Mouse (Mus musculus) T-helper 1 cell (primary cell): ENCODE data around the gene Mgmt.

ENCODE experiments used
- in situ Hi-C: fragments of 300-600 bp; cut with MboI, MseI; formaldehyde crosslinking; loops from one replicate; pipeline ENCODE4 v1.15.1; 2025; ENCODE audit warnings: high pct_unique_total_duplicates

Mgmt gene

GRCm38 (mm10) chr7:137001215-137001614 is 106.8 kb downstream of the Mgmt start:
- in situ Hi-C loops, result no loop called here

- in situ Hi-C loops, result no loop called here
Measured at GRCm38 (mm10) chr7:137001783-137002182, 107.4 kb downstream of the Mgmt start.

- in situ Hi-C loops, result no loop called here
Measured at GRCm38 (mm10) chr7:137002431-137002830, 108.0 kb downstream of the Mgmt start.

GRCm38 (mm10) chr7:137005293-137005692 is 110.9 kb downstream of the Mgmt start:
- in situ Hi-C loops, result no loop called here

- in situ Hi-C loops, result no loop called here
Measured at GRCm38 (mm10) chr7:137008321-137008720, 113.9 kb downstream of the Mgmt start.

GRCm38 (mm10) chr7:137009732-137010275 is 115.4 kb downstream of the Mgmt start:
- in situ Hi-C loops, result no loop called here

GRCm38 (mm10) chr7:137010451-137010850 is 116.0 kb downstream of the Mgmt start:
- in situ Hi-C loops, result no loop called here

- in situ Hi-C loops, result no loop called here
Measured at GRCm38 (mm10) chr7:137012687-137013086, 118.3 kb downstream of the Mgmt start.

- in situ Hi-C loops, result no loop called here
Measured at GRCm38 (mm10) chr7:137013433-137013832, 119.0 kb downstream of the Mgmt start.

GRCm38 (mm10) chr7:137018614-137019013 is 124.2 kb downstream of the Mgmt start:
- in situ Hi-C loops, result no loop called here

GRCm38 (mm10) chr7:137020195-137020594 is 125.8 kb downstream of the Mgmt start:
- in situ Hi-C loops, result no loop called here

GRCm38 (mm10) chr7:137030789-137031188 is 136.4 kb downstream of the Mgmt start:
- in situ Hi-C loops, result no loop called here

GRCm38 (mm10) chr7:137033177-137033576 is 138.8 kb downstream of the Mgmt start:
- in situ Hi-C loops, result no loop called here

- in situ Hi-C loops, result no loop called here
Measured at GRCm38 (mm10) chr7:137034986-137035385, 140.6 kb downstream of the Mgmt start.

GRCm38 (mm10) chr7:137035916-137036315 is 141.5 kb downstream of the Mgmt start:
- in situ Hi-C loops, result no loop called here

GRCm38 (mm10) chr7:137037471-137037870 is 143.1 kb downstream of the Mgmt start:
- in situ Hi-C loops, result no loop called here

- in situ Hi-C loops, result no loop called here
Measured at GRCm38 (mm10) chr7:137037872-137038271, 143.5 kb downstream of the Mgmt start.

GRCm38 (mm10) chr7:137038311-137038945 is 144.0 kb downstream of the Mgmt start:
- in situ Hi-C loops, result no loop called here

GRCm38 (mm10) chr7:137038946-137039320 is 144.5 kb downstream of the Mgmt start:
- in situ Hi-C loops, result no loop called here

- in situ Hi-C loops, result no loop called here
Measured at GRCm38 (mm10) chr7:137040646-137041045, 146.2 kb downstream of the Mgmt start.

- in situ Hi-C loops, result no loop called here
Measured at GRCm38 (mm10) chr7:137046891-137047290, 152.5 kb downstream of the Mgmt start.

- in situ Hi-C loops, result no loop called here
Measured at GRCm38 (mm10) chr7:137048086-137048922, 153.9 kb downstream of the Mgmt start.

- in situ Hi-C loops, result no loop called here
Measured at GRCm38 (mm10) chr7:137054343-137054742, 159.9 kb downstream of the Mgmt start.
